Mouse (Mus musculus): Measurements from ENCODE around the gene Zfp131.
"Not testable (repeated sequence)": the region's sequence is repeated elsewhere in the genome, so short reads cannot be mapped to it uniquely, and the experiment has no call there.

GRCm38 (mm10) chr13:119835320-119836056 is 44.8 kb upstream of the Zfp131 start, which contains the start of gene D13Ertd608e:
- not testable (repeated sequence) for TF ChIP-seq POLR2A (IDR thresholded peaks at IDR 0.05; ENCODE audit: control insufficient read depth, extremely low read depth, insufficient read depth, low read length, poor library complexity); CTCF (IDR thresholded peaks at IDR 0.05; ENCODE audit: borderline replicate concordance, control insufficient read depth, extremely low read depth, insufficient read depth, low read length, poor library complexity)
